Mouse (Mus musculus) cerebellum, adult 2 months (tissue): ENCODE results near the gene Olfr616.
"Not testable (repeated sequence)": the region's sequence is repeated elsewhere in the genome, so short reads cannot be mapped to it uniquely, and the experiment has no call there.

Experiments
- CTCF ChIP-seq: fragments of 200-500 bp; IDR thresholded peaks from 2 replicates; pipeline ENCODE4 v1.5.1; 2011; ENCODE audit warnings: low read depth, mild to moderate bottlenecking, control low read depth, low read length, moderate library complexity, borderline replicate concordance; ENCODE audit not compliant: insufficient read depth
- POLR2A ChIP-seq: fragments of 200-500 bp; IDR thresholded peaks from 2 replicates; pipeline ENCODE4 v1.6.1; 2011; ENCODE audit warnings: low read length, control low read depth, borderline replicate concordance; ENCODE audit not compliant: insufficient read depth

GRCm38 (mm10) chr7:103520746-103521145 lies 48.2 kb downstream of the Olfr616 start, which contains the start of gene Olfr611:
- not testable (repeated sequence) for TF ChIP-seq CTCF, POLR2A
